Mouse (Mus musculus): ENCODE results near the gene Nhsl2. TPM values are rescaled to one million over a fixed set of nuclear protein-coding genes. Genes with fewer than 3 reads are reported as not detected.

The Nhsl2 gene
- polyA plus RNA-seq (2017; shearing (Covaris generic)) = 1 to 10 TPM; 1.9 to 3.4 TPM

GRCm38 (mm10) chrX:101849281-101849821 is at the start of gene Nhsl2:
Gene Nhsl2 (plus strand): TSS chrX:101849385.

GRCm38 (mm10) chrX:102070591-102071471 is 221.6 kb downstream of the Nhsl2 start, which contains the start of gene Rtl5:
Gene Rtl5 (minus strand): TSS chrX:102071304.

GRCm38 (mm10) chrX:102119042-102119864 is 270.1 kb downstream of the Nhsl2 start, which contains the start of gene Pin4:
Gene Pin4 (plus strand): TSS chrX:102119447.

Other genes starting within 250 kb of the Nhsl2 start
- 100 to 1,000 TPM; 243 to 257 TPM for gene Ogt, start 209.3 kb upstream of the Nhsl2 start, polyA plus RNA-seq (2017; shearing (Covaris generic))
- gene Cxcr3, start 115.1 kb upstream of the Nhsl2 start, polyA plus RNA-seq (2017; shearing (Covaris generic)) = 100 to 1,000 TPM; 155 to 302 TPM
- gene Gm4779, start 55.0 kb upstream of the Nhsl2 start, polyA plus RNA-seq (2017; shearing (Covaris generic)) = not detected
- gene 8030474K03Rik, start 54.7 kb upstream of the Nhsl2 start, polyA plus RNA-seq (2017; shearing (Covaris generic)) = not detected
- under 1 TPM; 0.32 to 0.71 TPM for gene Rtl5, start 221.9 kb downstream of the Nhsl2 start, polyA plus RNA-seq (2017; shearing (Covaris generic))

Measured in inflammation-experienced regulatory T-cells (primary cell).